Mouse (Mus musculus) lung, postnatal 0 days (tissue): Measurements from ENCODE around the gene Opa3.

Source experiments
- CTCF ChIP-seq: IDR thresholded peaks from 2 replicates; pipeline ENCODE4 v1.5.1; 2016; ENCODE audit warnings: antibody characterized with exemption, mild to moderate bottlenecking
- EP300 ChIP-seq: IDR thresholded peaks from 2 replicates; pipeline ENCODE4 v1.6.1; 2016; ENCODE audit warnings: antibody characterized with exemption, mild to moderate bottlenecking, control low read depth

GRCm38 (mm10) chr7:19230041-19230580, 2.0 kb downstream of the Opa3 start:
- no peak for TF ChIP-seq CTCF
- TF ChIP-seq EP300: no peak
